Mouse (Mus musculus) midbrain, embryonic 11.5 days (tissue): Measurements from ENCODE around the gene Arpc1a. TPM values are rescaled to one million over a fixed set of nuclear protein-coding genes. Genes with fewer than 3 reads are reported as not detected.
A peak's percentile ranks its signal among the peaks of the same experiment; 100 is the strongest.

ENCODE experiments used
- ATAC-seq: fragments of 200-750 bp; cut with Nextera tagmentation; 2 replicates; pipeline ENCODE4 v1.8.0; 2017; ENCODE audit warnings: moderate TSS enrichment, moderate library complexity; ENCODE audit not compliant: low FRiP score
- DNase-seq: peaks from one replicate; pipeline ENCODE4 v3.0.0; 2015; ENCODE audit warnings: low spot score; ENCODE audit errors: missing footprints
- H3K27ac ChIP-seq: fragments of 300-500 bp; sonication (generic); 2 replicates; pipeline ENCODE4 v1.5.1; 2014; ENCODE audit warnings: low read depth, low read length
- H3K27me3 ChIP-seq: fragments of 300-500 bp; sonication (generic); 2 replicates; pipeline ENCODE4 v1.6.1; 2014; ENCODE audit warnings: mild to moderate bottlenecking, low read length, moderate library complexity, mixed read lengths; ENCODE audit not compliant: control insufficient read depth, insufficient read depth
- H3K36me3 ChIP-seq: fragments of 300-500 bp; sonication (generic); 2 replicates; pipeline ENCODE4 v1.6.1; 2014; ENCODE audit warnings: mild to moderate bottlenecking, low read length, moderate library complexity, mixed read lengths; ENCODE audit not compliant: control insufficient read depth, insufficient read depth
- H3K4me1 ChIP-seq: fragments of 300-500 bp; sonication (generic); 2 replicates; pipeline ENCODE4 v1.6.1; 2014; ENCODE audit warnings: low read length; ENCODE audit not compliant: control insufficient read depth, insufficient read depth
- H3K4me2 ChIP-seq: fragments of 300-500 bp; sonication (generic); 2 replicates; pipeline ENCODE4 v1.6.1; 2014; ENCODE audit warnings: mild to moderate bottlenecking, moderate library complexity
- H3K4me3 ChIP-seq: fragments of 300-500 bp; sonication (generic); 2 replicates; pipeline ENCODE4 v1.5.1; 2014; ENCODE audit warnings: low read depth, low read length
- H3K9ac ChIP-seq: fragments of 300-500 bp; sonication (generic); 2 replicates; pipeline ENCODE4 v1.6.1; 2014; ENCODE audit warnings: low read length
- H3K9me3 ChIP-seq: fragments of 300-500 bp; sonication (generic); 2 replicates; pipeline ENCODE4 v1.6.1; 2016; ENCODE audit warnings: low read length; ENCODE audit not compliant: control insufficient read depth
- WGBS: fragments of 180-500 bp; shearing (Covaris S2); extraction: QIAGEN DNeasy Blood & Tissue Kit; methylation state at CpG from one replicate; pipeline ENCODE4 v1.1.7; 2014; 5-methylcytosine and 5-hydroxymethylcytosine counted together
- polyA plus RNA-seq: library from polyadenylated mRNA; unstranded; fragments of >200 nt; fragmentation: Nextera tagmentation; extraction: Ambion mirVana; gene quantifications from 2 replicates; pipeline ENCODE4 v1.2.1, GENCODE M21; 2014

Gene Arpc1a
- polyA plus RNA-seq, 1 experiment from 2014 or later = 179 TPM

DNA sequence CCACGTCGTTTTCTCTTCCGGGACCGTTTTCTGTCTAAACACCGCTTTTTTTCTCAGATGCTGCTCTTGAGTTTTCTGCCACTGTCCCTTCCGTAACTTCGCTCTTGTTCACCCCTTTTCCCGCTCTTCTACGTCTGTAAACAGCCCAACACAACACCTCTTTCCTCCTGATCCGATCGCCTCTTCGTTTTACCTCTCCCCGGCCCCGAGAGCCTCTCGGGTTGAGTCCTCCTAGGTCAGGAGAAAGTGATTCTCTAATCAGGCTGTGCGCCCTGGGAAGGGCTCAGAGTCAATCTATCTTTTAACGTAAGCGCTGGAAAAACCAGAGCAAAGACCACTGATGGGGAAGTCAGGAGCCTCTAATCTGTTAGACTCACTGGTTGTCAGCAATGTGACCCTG, 57.0 kb downstream of the Arpc1a start:
- Histone ChIP-seq H3K27me3 (no peaks in the 10 kb centered on the region), H3K4me2 (peak overlapping the region; percentile 87), H3K27ac (peak overlapping the region; percentile 72; the same call in 1 of the 2 replicates), H3K9ac (peak overlapping the region; percentile 92), H3K36me3 (peaks cover 16% of the 10 kb centered on the region), H3K9me3 (no peaks in the 10 kb centered on the region), H3K4me1 (peaks cover 19% of the 10 kb centered on the region), H3K4me3 (peak overlapping the region; percentile 96)
- ATAC-seq (no peak), DNase-seq (no peak)
- under 1% methylated on average over 18 of the region's 18 CpGs for WGBS

GRCm38 (mm10) chr5:145147748-145148147, 64.1 kb downstream of the Arpc1a start:
- Histone ChIP-seq H3K36me3 (peaks cover 36% of the 10 kb centered on the region), H3K27ac (no peak overlapping the region), H3K4me2 (no peak overlapping the region), H3K27me3 (no peaks in the 10 kb centered on the region), H3K9ac (no peak overlapping the region), H3K4me1 (no peaks in the 10 kb centered on the region), H3K4me3 (no peak overlapping the region), H3K9me3 (no peaks in the 10 kb centered on the region)
- ATAC-seq (no peak), DNase-seq (no peak)
- WGBS = 91% methylated on average over 5 of the region's 5 CpGs

DNA sequence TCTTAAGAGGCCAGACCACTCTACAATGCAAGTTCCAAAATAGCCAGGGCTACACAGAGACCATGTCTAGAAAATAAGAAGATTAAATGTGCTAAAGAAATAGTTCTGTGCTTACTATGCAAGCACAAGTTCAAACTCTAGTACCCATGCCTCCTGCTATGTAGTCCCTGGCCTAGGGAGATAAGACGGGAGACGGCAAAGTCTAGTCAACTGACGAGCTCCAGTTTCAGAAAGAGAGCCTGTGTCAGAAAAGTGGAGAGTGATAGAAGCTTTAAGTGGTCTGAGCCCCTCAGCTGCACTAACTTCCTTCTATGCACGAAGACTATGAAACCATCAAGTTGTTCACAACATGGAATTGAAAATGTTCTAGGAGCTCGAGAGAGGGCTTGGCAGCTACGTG, 65.7 kb downstream of the Arpc1a start:
- no peak overlapping the region for H3K9ac ChIP-seq
- no peaks in the 10 kb centered on the region for H3K4me1 ChIP-seq
- no peak for ATAC-seq
- no peaks in the 10 kb centered on the region for H3K9me3 ChIP-seq
- no peak for DNase-seq
- H3K27me3 ChIP-seq = no peaks in the 10 kb centered on the region
- WGBS = 94% methylated on average over 6 of the region's 6 CpGs
- no peak overlapping the region for H3K4me3 ChIP-seq
- no peak overlapping the region for H3K27ac ChIP-seq
- peaks cover 26% of the 10 kb centered on the region for H3K36me3 ChIP-seq
- H3K4me2 ChIP-seq = no peak overlapping the region

- no peak for ATAC-seq
- H3K27me3 ChIP-seq = no peaks in the 10 kb centered on the region
- H3K4me2 ChIP-seq = no peak overlapping the region
- H3K27ac ChIP-seq = no peak overlapping the region
- no peaks in the 10 kb centered on the region for H3K9me3 ChIP-seq
- no peak overlapping the region for H3K4me3 ChIP-seq
- WGBS = 93% methylated on average over 5 of the region's 5 CpGs
- H3K4me1 ChIP-seq = no peaks in the 10 kb centered on the region
- H3K9ac ChIP-seq = no peak overlapping the region
- DNase-seq = no peak
- peaks cover 13% of the 10 kb centered on the region for H3K36me3 ChIP-seq
Observed at GRCm38 (mm10) chr5:145152690-145153089, 69.1 kb downstream of the Arpc1a start.

Other genes with a start within 250 kb of the Arpc1a start
- gene Smurf1, start 118.0 kb upstream of the Arpc1a start, polyA plus RNA-seq = 13.2 and 17.8 TPM in 2 replicates
- gene Gm4871, start 51.1 kb upstream of the Arpc1a start, polyA plus RNA-seq = not detected in 2 replicates
- not detected in 2 replicates for gene 1700018F24Rik, start 40.8 kb upstream of the Arpc1a start, polyA plus RNA-seq
- not detected in 2 replicates for gene Kpna7, start 200 bp downstream of the Arpc1a start, polyA plus RNA-seq
- 44.3 and 48.3 TPM in 2 replicates for gene Arpc1b, start 30.4 kb downstream of the Arpc1a start, polyA plus RNA-seq
- gene Pdap1, start 56.4 kb downstream of the Arpc1a start, polyA plus RNA-seq = 124 and 131 TPM in 2 replicates
- 276 and 283 TPM in 2 replicates for gene Bud31, start 56.5 kb downstream of the Arpc1a start, polyA plus RNA-seq
- gene Ptcd1, start 83.3 kb downstream of the Arpc1a start, polyA plus RNA-seq = 14.5 and 15.6 TPM in 2 replicates
- gene Cpsf4, start 83.4 kb downstream of the Arpc1a start, polyA plus RNA-seq = 31.7 and 35.9 TPM in 2 replicates
- 487 and 540 TPM in 2 replicates for gene Atp5j2, start 108.2 kb downstream of the Arpc1a start, polyA plus RNA-seq
- 8.8 and 9.6 TPM in 2 replicates for gene Zkscan14, start 118.0 kb downstream of the Arpc1a start, polyA plus RNA-seq
- 20.4 and 20.6 TPM in 2 replicates for gene Zkscan5, start 120.7 kb downstream of the Arpc1a start, polyA plus RNA-seq
- gene Zfp655, start 147.9 kb downstream of the Arpc1a start, polyA plus RNA-seq = 43.2 and 48.9 TPM in 2 replicates
- gene Zscan25, start 196.7 kb downstream of the Arpc1a start, polyA plus RNA-seq = 0.61 and 1.0 TPM in 2 replicates